Mouse (Mus musculus): ENCODE data around the gene Aadac. TPM values are rescaled to one million over a fixed set of nuclear protein-coding genes. Genes with fewer than 3 reads are reported as not detected.

Gene Aadac
- polyA plus RNA-seq, 1 experiment from 2014 or later = 0.36 TPM

DNA sequence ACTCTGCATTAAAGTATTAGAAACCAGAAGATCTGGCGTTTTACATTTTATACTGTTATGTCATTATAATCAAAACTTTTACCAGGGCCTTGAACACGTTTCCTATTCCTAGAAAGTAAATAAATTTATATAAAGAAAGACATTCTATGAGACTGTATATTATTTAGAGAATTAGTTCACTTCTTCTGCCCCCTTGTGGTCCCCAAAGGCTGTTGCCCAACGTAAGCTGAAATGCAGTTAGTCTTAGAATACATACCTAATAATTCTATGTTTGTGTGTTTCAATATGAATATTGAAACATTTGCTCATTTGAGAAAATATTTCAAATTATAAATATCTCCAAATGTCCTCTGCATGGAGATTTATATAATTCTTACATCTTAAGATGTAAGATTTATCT lies 30.9 kb downstream of the Aadac start:
- no peaks in the 10 kb centered on the region for H3K9me3 ChIP-seq (ENCODE audit: low read depth, low read length)
- no peaks in the 10 kb centered on the region for H3K27me3 ChIP-seq (ENCODE audit: insufficient read depth, low read length)
- TF ChIP-seq CTCF (IDR thresholded peaks at IDR 0.05; ENCODE audit: low read depth) = peak; percentile 60
- no peak overlapping the region for H3K27ac ChIP-seq (ENCODE audit: low read depth)
- no peaks in the 10 kb centered on the region for H3K36me3 ChIP-seq (ENCODE audit: insufficient read depth)
- no peak overlapping the region for H3K4me2 ChIP-seq
- WGBS = 27% methylated on average over 3 of the region's 3 CpGs
- DNase-seq (peak; percentile 76), ATAC-seq (ENCODE audit: insufficient read depth) (no peak)
- no peak overlapping the region for H3K4me3 ChIP-seq (ENCODE audit: low read depth, low read length)
- no peaks in the 10 kb centered on the region for H3K4me1 ChIP-seq (ENCODE audit: insufficient read depth)
- H3K9ac ChIP-seq = no peak overlapping the region

DNA sequence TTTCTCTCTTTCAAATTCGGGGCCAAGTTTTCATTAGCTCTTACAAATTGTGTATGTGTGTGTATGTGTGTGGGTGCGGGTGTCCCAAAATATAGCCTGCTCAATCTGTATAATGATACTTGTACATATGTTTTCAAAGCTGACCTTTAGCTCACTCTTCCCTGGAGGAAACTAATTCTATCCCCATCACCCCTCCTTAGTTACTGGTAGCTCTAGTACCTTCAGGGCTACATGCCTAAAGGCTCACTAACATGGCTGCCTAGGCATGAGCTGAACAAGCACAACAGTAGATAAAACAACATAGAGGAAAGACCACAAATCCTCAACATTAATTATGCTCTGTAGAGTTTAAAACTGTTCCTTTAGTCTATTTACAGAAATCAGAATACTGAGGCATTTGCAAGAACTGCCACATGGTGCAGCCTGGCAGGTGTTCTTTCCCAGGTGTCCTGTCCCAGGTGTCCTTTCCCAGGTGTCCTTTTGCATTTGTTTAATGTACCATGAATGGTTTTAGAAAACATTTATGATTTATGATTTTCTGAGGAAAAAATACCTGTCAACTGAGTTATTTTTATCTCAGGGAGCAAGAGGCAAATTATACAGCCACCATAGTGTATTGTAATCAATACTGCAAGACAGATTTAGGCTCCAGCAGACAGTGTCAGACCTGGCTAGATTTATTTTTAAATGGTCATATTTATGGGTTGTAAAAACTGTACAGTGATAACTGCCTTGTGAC lies 31.7 kb downstream of the Aadac start:
- no peak overlapping the region for H3K4me3 ChIP-seq (ENCODE audit: low read depth, low read length)
- no peak overlapping the region for H3K9ac ChIP-seq
- ATAC-seq (ENCODE audit: insufficient read depth) (no peak), DNase-seq (no peak)
- TF ChIP-seq CTCF (IDR thresholded peaks at IDR 0.05; ENCODE audit: low read depth) = no peak
- no peak overlapping the region for H3K4me2 ChIP-seq
- no peaks in the 10 kb centered on the region for H3K9me3 ChIP-seq (ENCODE audit: low read depth, low read length)
- H3K4me1 ChIP-seq (ENCODE audit: insufficient read depth) = no peaks in the 10 kb centered on the region
- WGBS = 71% methylated on average over 2 of the region's 2 CpGs
- no peak overlapping the region for H3K27ac ChIP-seq (ENCODE audit: low read depth)
- no peaks in the 10 kb centered on the region for H3K27me3 ChIP-seq (ENCODE audit: insufficient read depth, low read length)
- no peaks in the 10 kb centered on the region for H3K36me3 ChIP-seq (ENCODE audit: insufficient read depth)

DNA sequence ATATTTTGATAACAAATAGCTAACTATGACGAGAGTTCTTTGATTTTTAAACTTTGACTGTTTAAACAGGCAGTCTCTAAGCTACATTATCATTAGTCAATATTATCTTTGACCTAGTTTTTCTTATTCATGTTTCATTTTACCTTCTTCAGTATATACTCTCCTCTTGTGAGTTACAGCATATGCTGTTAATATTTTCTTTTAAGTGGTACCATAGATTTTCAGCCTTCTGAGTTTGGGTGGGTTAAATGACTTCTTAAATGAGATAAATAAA lies 32.2 kb downstream of the Aadac start:
- 17% methylated on average over 1 of the region's 1 CpGs for WGBS
- H3K9ac ChIP-seq = no peak overlapping the region
- no peaks in the 10 kb centered on the region for H3K27me3 ChIP-seq (ENCODE audit: insufficient read depth, low read length)
- no peak for TF ChIP-seq CTCF (IDR thresholded peaks at IDR 0.05; ENCODE audit: low read depth)
- no peak for DNase-seq
- H3K4me3 ChIP-seq (ENCODE audit: low read depth, low read length) = no peak overlapping the region
- no peaks in the 10 kb centered on the region for H3K4me1 ChIP-seq (ENCODE audit: insufficient read depth)
- no peaks in the 10 kb centered on the region for H3K9me3 ChIP-seq (ENCODE audit: low read depth, low read length)
- no peak overlapping the region for H3K4me2 ChIP-seq
- ATAC-seq (ENCODE audit: insufficient read depth) = no peak
- no peak overlapping the region for H3K27ac ChIP-seq (ENCODE audit: low read depth)
- H3K36me3 ChIP-seq (ENCODE audit: insufficient read depth) = no peaks in the 10 kb centered on the region

DNA sequence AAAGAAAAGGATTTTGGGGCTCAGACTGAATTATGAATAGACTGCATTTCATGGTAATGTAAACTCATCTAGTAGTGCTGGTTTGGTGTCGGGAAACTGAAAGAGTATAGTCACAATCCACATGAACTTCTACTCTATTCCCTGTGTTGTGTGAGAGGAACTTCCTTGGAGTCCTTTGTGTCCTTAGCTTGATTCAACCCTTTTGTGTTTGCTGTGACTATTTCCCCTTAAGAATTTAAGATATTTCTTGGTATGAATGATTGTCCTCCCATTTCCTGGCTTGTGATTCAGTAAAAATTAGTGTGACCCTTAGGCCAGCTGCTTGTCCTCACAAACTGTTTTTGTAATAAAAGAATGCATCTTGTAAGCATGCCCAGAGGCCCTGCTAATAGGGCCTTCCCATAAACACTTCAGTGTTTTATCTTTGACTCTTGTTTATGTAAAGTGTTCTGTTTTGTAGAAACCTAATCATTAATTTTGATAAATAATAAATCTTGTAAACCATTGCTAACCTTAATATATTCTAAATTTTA lies 53.4 kb downstream of the Aadac start:
- H3K27ac ChIP-seq (ENCODE audit: low read depth) = no peak overlapping the region
- H3K27me3 ChIP-seq (ENCODE audit: insufficient read depth, low read length) = no peaks in the 10 kb centered on the region
- H3K4me3 ChIP-seq (ENCODE audit: low read depth, low read length) = no peak overlapping the region
- H3K9me3 ChIP-seq (ENCODE audit: low read depth, low read length) = no peaks in the 10 kb centered on the region
- ATAC-seq (ENCODE audit: insufficient read depth) = peak; percentile 85
- no peak overlapping the region for H3K9ac ChIP-seq
- no peaks in the 10 kb centered on the region for H3K36me3 ChIP-seq (ENCODE audit: insufficient read depth)
- H3K4me1 ChIP-seq (ENCODE audit: insufficient read depth) = peaks cover 7% of the 10 kb centered on the region
- 42% methylated on average over 1 of the region's 1 CpGs for WGBS
- TF ChIP-seq CTCF (IDR thresholded peaks at IDR 0.05; ENCODE audit: low read depth) = no peak
- peak; percentile 90 for DNase-seq
- no peak overlapping the region for H3K4me2 ChIP-seq

DNA sequence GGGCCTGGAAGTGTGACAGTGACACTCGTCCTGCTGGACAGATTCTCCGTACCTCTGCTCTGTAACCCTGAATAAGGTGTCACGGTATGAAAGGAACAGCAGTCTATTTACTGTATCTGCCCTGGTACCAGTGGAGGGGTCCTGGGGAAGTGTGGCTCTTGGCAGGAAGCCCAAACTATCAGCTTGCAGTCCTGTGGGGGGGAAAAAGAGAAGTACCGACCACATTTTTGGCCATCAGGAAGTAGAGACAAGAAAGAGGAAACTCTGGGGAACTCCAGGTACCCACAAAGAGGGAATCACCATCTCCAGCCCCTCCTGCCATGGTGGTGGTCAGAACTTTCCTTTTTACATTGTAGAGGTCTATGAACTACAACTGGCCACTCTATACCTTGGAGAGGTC lies 55.1 kb downstream of the Aadac start:
- no peak for TF ChIP-seq CTCF (IDR thresholded peaks at IDR 0.05; ENCODE audit: low read depth)
- ATAC-seq (ENCODE audit: insufficient read depth) (peak; percentile 40; the same call in 1 of the 2 replicates), DNase-seq (peak; percentile 43)
- Histone ChIP-seq H3K4me3 (ENCODE audit: low read depth, low read length) (no peak overlapping the region), H3K4me2 (no peak overlapping the region), H3K36me3 (ENCODE audit: insufficient read depth) (no peaks in the 10 kb centered on the region), H3K27me3 (ENCODE audit: insufficient read depth, low read length) (no peaks in the 10 kb centered on the region), H3K9ac (no peak overlapping the region), H3K9me3 (ENCODE audit: low read depth, low read length) (no peaks in the 10 kb centered on the region), H3K4me1 (ENCODE audit: insufficient read depth) (peaks cover 7% of the 10 kb centered on the region), H3K27ac (ENCODE audit: low read depth) (peak overlapping the region; percentile 3; the same call in 1 of the 2 replicates)
- WGBS = 27% methylated on average over 4 of the region's 4 CpGs

DNA sequence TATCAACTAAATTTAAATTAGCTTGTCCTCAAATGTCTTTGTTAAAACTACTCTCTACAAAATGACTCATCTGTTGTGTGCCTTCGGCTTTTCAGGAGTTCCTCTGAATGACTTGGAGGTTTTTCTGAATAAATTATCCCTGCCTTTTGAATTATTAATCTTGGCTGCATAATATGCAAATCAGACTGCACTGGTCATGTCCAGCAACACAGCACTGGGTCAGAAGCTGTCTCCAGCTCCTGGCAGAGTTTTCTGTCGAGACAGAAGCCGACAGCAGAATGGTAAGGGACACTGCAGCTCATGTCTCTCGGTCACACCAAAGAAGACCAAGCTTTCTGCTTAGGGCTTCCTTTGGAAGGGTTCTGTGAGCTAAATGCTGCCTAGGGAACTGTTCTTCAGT lies 56.1 kb downstream of the Aadac start, which contains the start of gene Sucnr1:
TSS of gene Sucnr1 (plus strand) at position 222 of the 400 bp plus-strand sequence.
- Histone ChIP-seq H3K27me3 (ENCODE audit: insufficient read depth, low read length) (no peaks in the 10 kb centered on the region), H3K4me3 (ENCODE audit: low read depth, low read length) (no peak within 1 kb of the TSS), H3K9me3 (ENCODE audit: low read depth, low read length) (no peaks in the 10 kb centered on the region), H3K4me2 (no peak within 1 kb of the TSS), H3K9ac (no peak within 1 kb of the TSS), H3K36me3 (ENCODE audit: insufficient read depth) (no peaks in the 10 kb centered on the region), H3K4me1 (ENCODE audit: insufficient read depth) (peaks cover 7% of the 10 kb centered on the region), H3K27ac (ENCODE audit: low read depth) (no peak within 1 kb of the TSS)
- no peak for TF ChIP-seq CTCF (IDR thresholded peaks at IDR 0.05; ENCODE audit: low read depth)
- peak; percentile 11 for DNase-seq
- ATAC-seq (ENCODE audit: insufficient read depth) = no peak
- WGBS = 49% methylated on average over 4 of the region's 4 CpGs

DNA sequence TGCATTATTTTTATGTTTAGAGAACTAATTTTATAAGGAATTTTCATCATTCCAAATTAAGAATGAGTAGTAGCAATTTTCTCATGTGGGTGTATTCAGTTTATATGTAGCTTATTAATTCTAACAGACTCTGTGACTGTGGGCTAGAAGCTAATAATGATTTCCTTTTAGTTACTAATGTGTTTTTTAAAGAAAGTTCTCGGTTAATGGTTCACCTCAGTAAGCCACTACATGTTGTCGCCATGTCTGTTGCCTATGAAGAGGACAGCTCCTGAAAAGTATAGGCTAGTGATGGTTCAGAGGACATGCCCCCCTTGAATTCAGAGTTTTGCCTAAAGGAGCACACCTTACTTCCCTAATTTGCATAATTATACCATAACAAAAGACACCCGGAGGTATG lies 57.2 kb downstream of the Aadac start:
- Histone ChIP-seq H3K9ac (no peak overlapping the region), H3K4me1 (ENCODE audit: insufficient read depth) (peaks cover 7% of the 10 kb centered on the region), H3K36me3 (ENCODE audit: insufficient read depth) (no peaks in the 10 kb centered on the region), H3K27ac (ENCODE audit: low read depth) (no peak overlapping the region), H3K4me2 (no peak overlapping the region), H3K27me3 (ENCODE audit: insufficient read depth, low read length) (no peaks in the 10 kb centered on the region), H3K9me3 (ENCODE audit: low read depth, low read length) (no peaks in the 10 kb centered on the region), H3K4me3 (ENCODE audit: low read depth, low read length) (no peak overlapping the region)
- no peak for TF ChIP-seq CTCF (IDR thresholded peaks at IDR 0.05; ENCODE audit: low read depth)
- DNase-seq (no peak), ATAC-seq (ENCODE audit: insufficient read depth) (no peak)
- WGBS = 94% methylated on average over 3 of the region's 3 CpGs

Measured in lung, embryonic 14.5 days (tissue).